Mouse (Mus musculus): ENCODE measurements at regions not wholly inside any gene's neighbourhood (a gene's known extent, or its start where the extent isn't known, plus 50 kb on each side); places are given as distances from the start of the nearest gene placed in this dataset.
"Not testable (repeated sequence)": the region's sequence is repeated elsewhere in the genome, so short reads cannot be mapped to it uniquely, and the experiment has no call there.

- H3K27me3 ChIP-seq (ENCODE audit: control insufficient read depth, insufficient read depth, insufficient read length), result no peaks in the 10 kb centered on the region
- no peak overlapping the region for H3ac ChIP-seq (ENCODE audit: control insufficient read depth, insufficient read length, low read depth)
- no peak for TF ChIP-seq MYOD1 (IDR thresholded peaks at IDR 0.05; ENCODE audit: control insufficient read depth, insufficient read length, low read depth)
- TF ChIP-seq MAX (IDR thresholded peaks at IDR 0.05), result no peak
- no peak for TF ChIP-seq FOSL1 (IDR thresholded peaks at IDR 0.05; ENCODE audit: insufficient read depth, low read length, poor library complexity, severe bottlenecking)
- TF ChIP-seq CTCF (IDR thresholded peaks at IDR 0.05; ENCODE audit: control insufficient read depth, insufficient read depth, insufficient read length), result no peak
- TF ChIP-seq CEBPB (IDR thresholded peaks at IDR 0.05; ENCODE audit: low read depth), result no peak
- no peak for TF ChIP-seq MYOG (IDR thresholded peaks at IDR 0.05; ENCODE audit: control insufficient read depth, extremely low read depth, insufficient read length)
- no peak for TF ChIP-seq USF1 (IDR thresholded peaks at IDR 0.05; ENCODE audit: low read depth)
- no peaks in the 10 kb centered on the region for H3K36me3 ChIP-seq (ENCODE audit: control insufficient read depth, insufficient read depth)
- no peaks in the 10 kb centered on the region for H3K79me3 ChIP-seq (ENCODE audit: low read depth)
- no peak overlapping the region for H3K4me3 ChIP-seq (ENCODE audit: insufficient read depth, poor library complexity, severe bottlenecking)
- no peaks in the 10 kb centered on the region for H3K79me2 ChIP-seq (ENCODE audit: control insufficient read depth, insufficient read depth)
Observed at GRCm38 (mm10) chr10:111626009-111626408, 119.9 kb downstream of the Phlda1 start.

GRCm38 (mm10) chr10:111636283-111636682, 130.2 kb downstream of the Phlda1 start:
- Histone ChIP-seq H3K4me3 (ENCODE audit: insufficient read depth, poor library complexity, severe bottlenecking) (no peak overlapping the region), H3ac (ENCODE audit: control insufficient read depth, insufficient read length, low read depth) (no peak overlapping the region), H3K27me3 (ENCODE audit: control insufficient read depth, insufficient read depth, insufficient read length) (no peaks in the 10 kb centered on the region), H3K36me3 (ENCODE audit: control insufficient read depth, insufficient read depth) (no peaks in the 10 kb centered on the region), H3K79me2 (ENCODE audit: control insufficient read depth, insufficient read depth) (no peaks in the 10 kb centered on the region), H3K79me3 (ENCODE audit: low read depth) (no peaks in the 10 kb centered on the region)
- TF ChIP-seq CEBPB (IDR thresholded peaks at IDR 0.05; ENCODE audit: low read depth) (no peak), MYOD1 (IDR thresholded peaks at IDR 0.05; ENCODE audit: control insufficient read depth, insufficient read length, low read depth) (no peak), USF1 (IDR thresholded peaks at IDR 0.05; ENCODE audit: low read depth) (no peak), CTCF (IDR thresholded peaks at IDR 0.05; ENCODE audit: control insufficient read depth, insufficient read depth, insufficient read length) (no peak), FOSL1 (IDR thresholded peaks at IDR 0.05; ENCODE audit: insufficient read depth, low read length, poor library complexity, severe bottlenecking) (no peak), MAX (IDR thresholded peaks at IDR 0.05) (no peak), MYOG (IDR thresholded peaks at IDR 0.05; ENCODE audit: control insufficient read depth, extremely low read depth, insufficient read length) (no peak)

GRCm38 (mm10) chr10:111637084-111637735, 131.1 kb downstream of the Phlda1 start:
- H3K36me3 ChIP-seq (ENCODE audit: control insufficient read depth, insufficient read depth), result no peaks in the 10 kb centered on the region
- no peak overlapping the region for H3ac ChIP-seq (ENCODE audit: control insufficient read depth, insufficient read length, low read depth)
- H3K79me2 ChIP-seq (ENCODE audit: control insufficient read depth, insufficient read depth), result no peaks in the 10 kb centered on the region
- TF ChIP-seq CEBPB (IDR thresholded peaks at IDR 0.05; ENCODE audit: low read depth), result peak; percentile 33
- no peak for TF ChIP-seq FOSL1 (IDR thresholded peaks at IDR 0.05; ENCODE audit: insufficient read depth, low read length, poor library complexity, severe bottlenecking)
- no peaks in the 10 kb centered on the region for H3K79me3 ChIP-seq (ENCODE audit: low read depth)
- H3K27me3 ChIP-seq (ENCODE audit: control insufficient read depth, insufficient read depth, insufficient read length), result no peaks in the 10 kb centered on the region
- no peak overlapping the region for H3K4me3 ChIP-seq (ENCODE audit: insufficient read depth, poor library complexity, severe bottlenecking)

- Histone ChIP-seq H3K79me2 (ENCODE audit: control insufficient read depth, insufficient read depth) (no peaks in the 10 kb centered on the region), H3K36me3 (ENCODE audit: control insufficient read depth, insufficient read depth) (no peaks in the 10 kb centered on the region), H3K27me3 (ENCODE audit: control insufficient read depth, insufficient read depth, insufficient read length) (no peaks in the 10 kb centered on the region), H3K79me3 (ENCODE audit: low read depth) (no peaks in the 10 kb centered on the region), H3ac (ENCODE audit: control insufficient read depth, insufficient read length, low read depth) (no peak overlapping the region), H3K4me3 (ENCODE audit: insufficient read depth, poor library complexity, severe bottlenecking) (no peak overlapping the region)
- TF ChIP-seq USF1 (IDR thresholded peaks at IDR 0.05; ENCODE audit: low read depth), result no peak
- no peak for TF ChIP-seq CTCF (IDR thresholded peaks at IDR 0.05; ENCODE audit: control insufficient read depth, insufficient read depth, insufficient read length)
- no peak for TF ChIP-seq FOSL1 (IDR thresholded peaks at IDR 0.05; ENCODE audit: insufficient read depth, low read length, poor library complexity, severe bottlenecking)
- no peak for TF ChIP-seq CEBPB (IDR thresholded peaks at IDR 0.05; ENCODE audit: low read depth)
- TF ChIP-seq MYOG (IDR thresholded peaks at IDR 0.05; ENCODE audit: control insufficient read depth, extremely low read depth, insufficient read length), result no peak
- TF ChIP-seq MYOD1 (IDR thresholded peaks at IDR 0.05; ENCODE audit: control insufficient read depth, insufficient read length, low read depth), result no peak
- no peak for TF ChIP-seq MAX (IDR thresholded peaks at IDR 0.05)
Observed at GRCm38 (mm10) chr10:111639866-111640265, 133.8 kb downstream of the Phlda1 start.

GRCm38 (mm10) chr10:111642683-111643082, 136.6 kb downstream of the Phlda1 start:
- H3ac ChIP-seq (ENCODE audit: control insufficient read depth, insufficient read length, low read depth), result no peak overlapping the region
- no peaks in the 10 kb centered on the region for H3K79me2 ChIP-seq (ENCODE audit: control insufficient read depth, insufficient read depth)
- TF ChIP-seq FOSL1 (IDR thresholded peaks at IDR 0.05; ENCODE audit: insufficient read depth, low read length, poor library complexity, severe bottlenecking) (no peak), USF1 (IDR thresholded peaks at IDR 0.05; ENCODE audit: low read depth) (no peak), MAX (IDR thresholded peaks at IDR 0.05) (no peak), CTCF (IDR thresholded peaks at IDR 0.05; ENCODE audit: control insufficient read depth, insufficient read depth, insufficient read length) (no peak)
- H3K36me3 ChIP-seq (ENCODE audit: control insufficient read depth, insufficient read depth), result no peaks in the 10 kb centered on the region
- no peaks in the 10 kb centered on the region for H3K79me3 ChIP-seq (ENCODE audit: low read depth)
- no peak overlapping the region for H3K4me3 ChIP-seq (ENCODE audit: insufficient read depth, poor library complexity, severe bottlenecking)
- no peaks in the 10 kb centered on the region for H3K27me3 ChIP-seq (ENCODE audit: control insufficient read depth, insufficient read depth, insufficient read length)

- not testable (repeated sequence) for H3K4me3 ChIP-seq (ENCODE audit: insufficient read depth, poor library complexity, severe bottlenecking); H3K27me3 ChIP-seq (ENCODE audit: control insufficient read depth, insufficient read depth, insufficient read length); H3K79me2 ChIP-seq (ENCODE audit: control insufficient read depth, insufficient read depth); H3K79me3 ChIP-seq (ENCODE audit: low read depth); H3K36me3 ChIP-seq (ENCODE audit: control insufficient read depth, insufficient read depth); H3ac ChIP-seq (ENCODE audit: control insufficient read depth, insufficient read length, low read depth)
Observed at GRCm38 (mm10) chr10:111653773-111654172, 147.7 kb downstream of the Phlda1 start.

Data from C2C12 (cell line).